Mouse (Mus musculus) forebrain, embryonic 13.5 days (tissue): Measurements from ENCODE around the gene Gm20388. TPM values are rescaled to one million over a fixed set of nuclear protein-coding genes. Genes with fewer than 3 reads are reported as not detected.

Experiments used
- ATAC-seq: fragments of 200-750 bp; cut with Nextera tagmentation; 2 replicates; pipeline ENCODE4 v1.8.0; 2017
- H3K27ac ChIP-seq: fragments of 300-500 bp; sonication (generic); 2 replicates; pipeline ENCODE4 v1.5.1; 2015; ENCODE audit warnings: inconsistent platforms, mild to moderate bottlenecking, moderate library complexity
- H3K27me3 ChIP-seq: fragments of 300-500 bp; sonication (generic); 2 replicates; pipeline ENCODE4 v1.6.1; 2015; ENCODE audit warnings: mild to moderate bottlenecking, inconsistent platforms
- H3K36me3 ChIP-seq: fragments of 300-500 bp; sonication (generic); 2 replicates; pipeline ENCODE4 v1.6.1; 2015; ENCODE audit warnings: mild to moderate bottlenecking, inconsistent platforms; ENCODE audit not compliant: poor library complexity, severe bottlenecking
- H3K4me1 ChIP-seq: fragments of 300-500 bp; sonication (generic); 2 replicates; pipeline ENCODE4 v1.6.1; 2015; ENCODE audit warnings: inconsistent platforms
- H3K4me2 ChIP-seq: fragments of 300-500 bp; sonication (generic); 2 replicates; pipeline ENCODE4 v1.6.1; 2015; ENCODE audit warnings: inconsistent platforms, mild to moderate bottlenecking, moderate library complexity
- H3K4me3 ChIP-seq: fragments of 300-500 bp; sonication (generic); 2 replicates; pipeline ENCODE4 v1.5.1; 2015; ENCODE audit warnings: mild to moderate bottlenecking, inconsistent platforms
- H3K9ac ChIP-seq: fragments of 300-500 bp; sonication (generic); 2 replicates; pipeline ENCODE4 v1.6.1; 2015; ENCODE audit warnings: mild to moderate bottlenecking, inconsistent platforms
- H3K9me3 ChIP-seq: fragments of 300-500 bp; sonication (generic); replicated peaks from 2 replicates; pipeline ENCODE4 v1.6.1; 2016; ENCODE audit warnings: inconsistent platforms
- WGBS: fragments of 180-500 bp; shearing (Covaris S2); methylation state at CpG from one replicate; pipeline ENCODE4 v1.1.7; 2015; 5-methylcytosine and 5-hydroxymethylcytosine counted together
- polyA plus RNA-seq: library from polyadenylated mRNA; unstranded; fragments of >200 nt; fragmentation: Nextera tagmentation; extraction: Ambion mirVana; gene quantifications from 2 replicates; pipeline ENCODE4 v1.2.1, GENCODE M21; 2015

The Gm20388 gene
- polyA plus RNA-seq, 1 experiment from 2014 or later: 5.6 TPM

DNA sequence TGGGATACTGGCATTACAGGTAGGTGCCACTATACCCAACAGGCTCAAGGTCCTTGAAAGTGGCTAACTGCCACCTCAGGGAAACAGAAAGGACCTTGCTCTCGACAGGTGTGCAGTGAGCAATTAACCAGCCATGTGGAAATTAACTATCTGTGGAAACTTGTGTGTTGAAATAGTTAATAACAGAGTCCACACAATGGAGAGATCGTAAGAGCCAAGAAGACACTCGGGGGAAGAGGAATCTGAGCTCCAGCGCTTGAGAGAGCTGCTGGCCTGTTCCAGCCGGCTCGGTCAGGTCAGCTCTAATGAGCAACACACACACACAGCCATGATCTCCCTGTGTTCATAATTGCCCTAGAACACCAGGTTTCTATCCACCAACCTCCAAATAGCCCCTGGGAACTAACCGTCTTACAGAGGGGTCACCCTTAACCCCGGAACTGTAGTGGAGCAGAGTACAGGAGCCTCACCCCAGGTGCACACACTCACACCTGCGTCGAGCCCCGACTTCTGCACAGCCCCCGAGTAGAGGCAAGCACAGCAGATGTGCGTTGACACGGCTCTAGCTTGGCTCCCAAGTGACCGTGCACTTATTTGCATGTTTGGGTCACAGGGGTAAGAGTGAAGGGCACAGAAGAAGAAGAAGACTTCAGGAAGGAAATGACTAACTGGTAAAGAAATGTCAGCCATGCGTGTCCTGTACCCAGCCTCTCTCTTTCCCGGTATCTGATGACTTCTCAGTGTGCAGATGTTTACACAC is 814.4 kb downstream of the Gm20388 start:
- ATAC-seq: no peak
- Histone ChIP-seq H3K36me3 (no peaks in the 10 kb centered on the region), H3K4me1 (no peaks in the 10 kb centered on the region), H3K27me3 (peaks cover 5% of the 10 kb centered on the region; the same call in 1 of the 2 replicates), H3K9ac (no peak overlapping the region), H3K9me3 (0 out of 2 replicates have a peak, but pooled peaks cover 2% of the 10 kb centered on the region), H3K27ac (no peak overlapping the region), H3K4me2 (no peak overlapping the region), H3K4me3 (no peak overlapping the region)
- 83% methylated on average over 17 of the region's 17 CpGs for WGBS

GRCm38 (mm10) chr8:120725576-120725950 is 814.9 kb downstream of the Gm20388 start:
- no peak overlapping the region for H3K9ac ChIP-seq
- no peak overlapping the region for H3K4me2 ChIP-seq
- 86% methylated on average over 5 of the region's 5 CpGs for WGBS
- H3K27me3 ChIP-seq: peaks cover 8% of the 10 kb centered on the region
- H3K4me3 ChIP-seq: no peak overlapping the region
- ATAC-seq: no peak
- H3K27ac ChIP-seq: no peak overlapping the region
- no peaks in the 10 kb centered on the region for H3K4me1 ChIP-seq
- H3K36me3 ChIP-seq: no peaks in the 10 kb centered on the region
- H3K9me3 ChIP-seq: 0 out of 2 replicates have a peak, but pooled peaks cover 2% of the 10 kb centered on the region

DNA sequence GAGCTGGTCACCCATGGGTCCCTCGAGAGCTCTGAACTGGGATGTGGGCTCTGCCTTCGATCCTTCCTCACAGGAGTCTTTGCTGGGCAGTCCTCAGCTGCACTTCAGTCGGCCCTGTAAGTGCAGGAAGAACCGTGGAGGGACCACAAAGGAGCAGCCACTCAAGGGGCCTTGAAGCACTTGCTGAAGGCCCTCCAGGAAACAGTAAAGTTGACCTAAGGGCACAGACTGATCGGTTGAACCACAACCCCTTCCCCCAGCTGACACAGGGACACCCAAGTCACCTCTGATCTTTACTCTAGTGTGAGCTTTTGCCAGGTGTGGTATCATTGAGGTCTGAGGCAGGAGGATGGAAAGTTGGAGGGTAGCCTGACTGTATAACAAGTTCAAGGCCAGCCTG is 815.4 kb downstream of the Gm20388 start:
- 88% methylated on average over 5 of the region's 5 CpGs for WGBS
- no peak for ATAC-seq

DNA sequence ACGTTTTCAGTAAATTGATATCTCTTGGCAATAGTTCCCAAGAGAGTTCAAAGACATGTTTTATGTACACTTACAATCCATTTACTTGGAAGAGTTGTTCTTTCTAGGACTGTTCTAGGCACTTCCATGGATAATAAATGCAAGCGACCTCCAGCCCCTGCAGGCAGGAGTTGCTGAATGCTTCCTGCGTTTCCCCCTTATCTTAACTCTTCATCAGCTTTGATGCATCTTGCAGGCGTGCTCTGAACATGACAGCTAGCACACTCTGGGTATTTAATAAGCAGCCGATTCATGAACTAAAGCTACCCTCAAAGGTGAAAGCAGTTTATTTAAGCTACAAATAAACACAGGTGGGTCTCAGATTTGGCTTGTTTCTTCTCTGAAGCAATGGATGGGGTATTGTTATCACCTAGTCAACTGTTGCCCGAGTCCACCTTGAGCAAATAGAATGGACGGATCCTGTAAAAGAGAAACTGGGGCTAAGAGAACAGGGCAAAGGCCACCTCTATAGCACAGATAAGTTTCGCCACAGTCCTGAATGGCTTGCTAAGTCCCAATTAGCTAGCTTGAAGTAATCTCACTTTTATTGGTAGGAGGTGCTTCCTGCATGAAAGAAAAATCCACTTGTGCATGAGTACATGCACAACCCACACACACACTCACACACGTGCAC is 818.0 kb downstream of the Gm20388 start:
- H3K9me3 ChIP-seq: 0 out of 2 replicates have a peak, but pooled peaks cover 2% of the 10 kb centered on the region
- no peak overlapping the region for H3K9ac ChIP-seq
- 76% methylated on average over 9 of the region's 9 CpGs for WGBS
- H3K27me3 ChIP-seq: peaks cover 24% of the 10 kb centered on the region
- ATAC-seq: no peak
- no peaks in the 10 kb centered on the region for H3K4me1 ChIP-seq
- no peak overlapping the region for H3K4me3 ChIP-seq
- H3K36me3 ChIP-seq: no peaks in the 10 kb centered on the region
- H3K4me2 ChIP-seq: no peak overlapping the region
- H3K27ac ChIP-seq: no peak overlapping the region

More for the DNA sequence above, 815.4 kb downstream of the Gm20388 start:
- no peak overlapping the region for H3K9ac ChIP-seq
- no peaks in the 10 kb centered on the region for H3K4me1 ChIP-seq
- H3K9me3 ChIP-seq: 0 out of 2 replicates have a peak, but pooled peaks cover 2% of the 10 kb centered on the region
- H3K36me3 ChIP-seq: no peaks in the 10 kb centered on the region
- no peak overlapping the region for H3K27ac ChIP-seq
- H3K4me2 ChIP-seq: no peak overlapping the region
- H3K27me3 ChIP-seq: peaks cover 9% of the 10 kb centered on the region
- no peak overlapping the region for H3K4me3 ChIP-seq

- ATAC-seq: no peak
- H3K9me3 ChIP-seq: no peaks in the 10 kb centered on the region
These were observed 820.9 kb downstream of the Gm20388 start for GRCm38 (mm10) chr8:120731582-120731981.

GRCm38 (mm10) chr8:120732068-120732467 is 821.4 kb downstream of the Gm20388 start:
- H3K9ac ChIP-seq: no peak overlapping the region
- H3K4me1 ChIP-seq: peaks cover 12% of the 10 kb centered on the region
- ATAC-seq: no peak
- no peaks in the 10 kb centered on the region for H3K9me3 ChIP-seq
- H3K36me3 ChIP-seq: no peaks in the 10 kb centered on the region
- WGBS: 58% methylated on average over 6 of the region's 6 CpGs
- H3K4me2 ChIP-seq: no peak overlapping the region
- peaks cover 53% of the 10 kb centered on the region for H3K27me3 ChIP-seq
- no peak overlapping the region for H3K27ac ChIP-seq
- no peak overlapping the region for H3K4me3 ChIP-seq

More at GRCm38 (mm10) chr8:120731582-120731981, 820.9 kb downstream of the Gm20388 start:
- Histone ChIP-seq H3K27me3 (peaks cover 48% of the 10 kb centered on the region), H3K4me1 (peaks cover 10% of the 10 kb centered on the region), H3K4me3 (no peak overlapping the region), H3K27ac (no peak overlapping the region), H3K36me3 (no peaks in the 10 kb centered on the region), H3K9ac (no peak overlapping the region), H3K4me2 (0 out of 2 replicates have a peak overlapping the region, but pooled peaks have one; percentile 5)
- 36% methylated on average over 14 of the region's 14 CpGs for WGBS

- Histone ChIP-seq H3K27me3 (peaks cover 64% of the 10 kb centered on the region), H3K9ac (peak within 1 kb of the TSS; percentile 64), H3K9me3 (no peaks in the 10 kb centered on the region), H3K27ac (no peak within 1 kb of the TSS), H3K4me1 (peaks cover 12% of the 10 kb centered on the region), H3K4me3 (peak within 1 kb of the TSS; percentile 48), H3K36me3 (no peaks in the 10 kb centered on the region), H3K4me2 (peak within 1 kb of the TSS; percentile 91)
- under 1% methylated on average over 50 of the region's 62 CpGs for WGBS
- peak; percentile 93 for ATAC-seq
These were observed 825.3 kb downstream of the Gm20388 start, which contains the start of gene Irf8 for GRCm38 (mm10) chr8:120735770-120736481. Gene Irf8, plus strand, starts transcription at chr8:120736358.

GRCm38 (mm10) chr8:120736486-120736885 is 825.8 kb downstream of the Gm20388 start:
- Histone ChIP-seq H3K4me1 (peaks cover 12% of the 10 kb centered on the region), H3K9me3 (no peaks in the 10 kb centered on the region), H3K4me3 (peak overlapping the region; percentile 48), H3K27me3 (peaks cover 63% of the 10 kb centered on the region), H3K27ac (no peak overlapping the region), H3K36me3 (no peaks in the 10 kb centered on the region), H3K9ac (peak overlapping the region; percentile 60), H3K4me2 (peak overlapping the region; percentile 91)
- 1% methylated on average over 11 of the region's 11 CpGs for WGBS
- ATAC-seq: peak; percentile 69

DNA sequence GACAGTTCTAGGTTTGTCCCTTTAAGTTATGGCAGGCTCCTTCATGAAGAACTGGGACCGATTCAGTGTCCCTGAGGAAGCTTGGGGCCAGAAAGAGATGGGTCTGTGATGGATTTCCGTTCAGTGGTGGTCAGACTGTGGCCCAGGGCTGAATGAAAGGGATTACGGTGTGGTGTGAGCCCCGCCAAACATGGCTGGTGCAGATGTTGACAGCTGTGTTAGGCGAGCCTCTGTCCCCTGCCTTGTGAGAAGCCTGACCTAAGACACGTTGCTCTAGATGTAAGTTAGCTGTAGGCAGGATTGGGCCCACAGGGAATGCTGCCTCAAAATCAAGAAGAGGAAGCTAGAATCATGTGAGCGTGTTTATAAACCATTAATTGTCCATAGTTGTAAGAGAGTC is 826.5 kb downstream of the Gm20388 start:
- Histone ChIP-seq H3K27ac (no peak overlapping the region), H3K36me3 (no peaks in the 10 kb centered on the region), H3K9me3 (no peaks in the 10 kb centered on the region), H3K9ac (no peak overlapping the region), H3K4me2 (no peak overlapping the region), H3K4me1 (peaks cover 12% of the 10 kb centered on the region), H3K4me3 (no peak overlapping the region), H3K27me3 (peaks cover 59% of the 10 kb centered on the region)
- 65% methylated on average over 7 of the region's 7 CpGs for WGBS
- ATAC-seq: no peak

- WGBS: 75% methylated on average over 4 of the region's 4 CpGs
- Histone ChIP-seq H3K9me3 (no peaks in the 10 kb centered on the region), H3K27ac (no peak overlapping the region; the same call in 1 of the 2 replicates), H3K4me1 (peaks cover 12% of the 10 kb centered on the region), H3K4me3 (no peak overlapping the region), H3K36me3 (no peaks in the 10 kb centered on the region), H3K27me3 (peaks cover 47% of the 10 kb centered on the region), H3K9ac (no peak overlapping the region), H3K4me2 (no peak overlapping the region)
- ATAC-seq: no peak
These were observed 828.1 kb downstream of the Gm20388 start for GRCm38 (mm10) chr8:120738771-120739170.

DNA sequence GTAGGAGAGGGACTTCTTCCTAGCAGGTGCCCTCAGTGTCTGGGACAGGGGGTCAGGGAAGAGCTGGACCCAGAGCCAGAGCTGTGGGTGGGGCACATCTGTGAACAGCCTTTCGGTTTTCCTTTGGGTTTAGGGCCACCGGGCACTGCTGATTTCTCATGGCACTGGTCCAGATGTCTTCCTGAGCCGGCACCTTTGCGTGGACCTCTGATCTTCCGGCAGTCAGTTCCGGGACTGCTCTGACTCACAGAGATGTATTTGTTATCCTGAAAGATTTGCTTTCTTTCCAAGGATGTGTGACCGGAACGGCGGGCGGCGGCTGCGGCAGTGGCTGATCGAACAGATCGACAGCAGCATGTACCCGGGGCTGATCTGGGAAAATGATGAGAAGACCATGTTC is 828.9 kb downstream of the Gm20388 start:
- Histone ChIP-seq H3K4me1 (peaks cover 12% of the 10 kb centered on the region), H3K4me3 (no peak overlapping the region), H3K27ac (no peak overlapping the region), H3K9ac (no peak overlapping the region), H3K36me3 (no peaks in the 10 kb centered on the region), H3K9me3 (no peaks in the 10 kb centered on the region), H3K27me3 (peaks cover 40% of the 10 kb centered on the region), H3K4me2 (no peak overlapping the region)
- ATAC-seq: no peak
- 92% methylated on average over 15 of the region's 15 CpGs for WGBS

- no peak overlapping the region for H3K9ac ChIP-seq
These were observed 829.9 kb downstream of the Gm20388 start for GRCm38 (mm10) chr8:120740579-120740978.

More at GRCm38 (mm10) chr8:120740579-120740978, 829.9 kb downstream of the Gm20388 start:
- H3K4me2 ChIP-seq: no peak overlapping the region
- no peak overlapping the region for H3K27ac ChIP-seq
- H3K9me3 ChIP-seq: no peaks in the 10 kb centered on the region
- H3K27me3 ChIP-seq: peaks cover 29% of the 10 kb centered on the region
- ATAC-seq: no peak
- no peak overlapping the region for H3K4me3 ChIP-seq
- 71% methylated on average over 2 of the region's 2 CpGs for WGBS
- no peaks in the 10 kb centered on the region for H3K36me3 ChIP-seq
- H3K4me1 ChIP-seq: peaks cover 9% of the 10 kb centered on the region
